Mouse (Mus musculus): ENCODE measurements around the gene Cpvl.

DNA sequence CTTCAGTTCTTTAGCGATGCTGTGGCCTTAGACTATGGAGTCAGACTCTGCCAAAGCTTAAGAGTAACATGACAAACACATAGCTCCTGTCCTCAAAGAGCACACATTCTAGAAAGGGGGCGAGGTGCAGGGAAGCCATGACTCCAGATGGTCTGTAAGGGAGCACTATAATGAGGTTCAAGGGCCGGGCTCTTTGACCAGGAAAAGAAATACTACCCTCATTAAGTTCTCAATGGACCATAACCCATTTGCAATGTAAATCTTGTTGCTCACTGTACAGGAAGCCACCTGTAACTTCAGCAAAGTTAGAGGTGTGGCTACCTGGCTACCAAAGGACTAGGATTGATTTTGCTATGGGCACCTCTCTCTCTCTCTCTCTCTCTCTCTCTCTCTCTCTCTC is 8.8 kb upstream of the Cpvl start:
- TF ChIP-seq CTCF (IDR thresholded peaks at IDR 0.05; ENCODE audit: borderline replicate concordance, insufficient read depth, low read depth, low read length): no peak
- no peak for TF ChIP-seq POLR2A (IDR thresholded peaks at IDR 0.05; ENCODE audit: borderline replicate concordance, insufficient read depth, low read length)
